Mouse (Mus musculus) G1E (cell line): Measurements from ENCODE around the gene Rbm14. TPM values are rescaled to one million over a fixed set of nuclear protein-coding genes. Genes with fewer than 3 reads are reported as not detected.

ENCODE experiments used
- ATAC-seq: 2 replicates; pipeline ENCODE4 v1.8.0; 2016; ENCODE audit warnings: mild to moderate bottlenecking; ENCODE audit not compliant: insufficient number of reproducible peaks, poor library complexity, low FRiP score, severe bottlenecking; ENCODE audit errors: extremely low read depth
- DNase-seq: peaks from one replicate; pipeline ENCODE4 v3.0.0; 2012; ENCODE audit warnings: low spot score
- H3K27me3 ChIP-seq: 2 replicates; pipeline ENCODE4 v1.6.1; 2012; ENCODE audit warnings: mild to moderate bottlenecking, low read length, inconsistent platforms; ENCODE audit not compliant: insufficient read depth
- H3K36me3 ChIP-seq: replicated peaks from 2 replicates; pipeline ENCODE3; 2012; ENCODE audit warnings: mild to moderate bottlenecking, inconsistent platforms
- H3K4me1 ChIP-seq: 2 replicates; pipeline ENCODE4 v1.6.1; 2012; ENCODE audit warnings: low read depth, low read length, inconsistent platforms, mixed read lengths; ENCODE audit not compliant: insufficient read depth
- H3K4me3 ChIP-seq: 2 replicates; pipeline ENCODE4 v1.5.1; 2012; ENCODE audit warnings: low read depth, mild to moderate bottlenecking, inconsistent platforms, low read length, moderate library complexity, mixed read lengths
- H3K9me3 ChIP-seq: replicated peaks from 2 replicates; pipeline ENCODE4 v1.6.1; 2012; ENCODE audit warnings: inconsistent platforms
- CTCF ChIP-seq: IDR thresholded peaks from 2 replicates; pipeline ENCODE4 v1.5.1; 2012; ENCODE audit warnings: low read depth, low read length, inconsistent platforms, mixed read lengths
- GATA1 ChIP-seq: IDR thresholded peaks from 2 replicates; pipeline ENCODE4 v1.6.1; 2012; ENCODE audit warnings: borderline replicate concordance, low read length, inconsistent platforms, mixed read lengths
- GATA2 ChIP-seq: IDR thresholded peaks from 2 replicates; pipeline ENCODE4 v1.6.1; 2012; ENCODE audit warnings: low read depth, low read length, inconsistent platforms, borderline replicate concordance
- POLR2AphosphoS5 ChIP-seq: IDR thresholded peaks from 2 replicates; pipeline ENCODE4 v1.6.1; 2012; ENCODE audit warnings: low read depth, low read length, inconsistent platforms; ENCODE audit not compliant: insufficient replicate concordance
- TAL1 ChIP-seq: conservative IDR thresholded peaks from 2 replicates; pipeline ENCODE4 v1.6.1; 2012; ENCODE audit warnings: low read depth, low read length, inconsistent platforms, mixed read lengths
- polyA plus RNA-seq: library from polyadenylated mRNA; stranded (reverse); fragments of >175 nt; gene quantifications from 2 replicates; pipeline ENCODE4 v1.2.3, GENCODE M21; 2012
- total RNA-seq, 2 experiments: library from RNA; stranded (forward) in 1 of 2; stranded (reverse) in 1 of 2; fragments of 200-1000 nt in 1 of 2; fragments of >200 nt in 1 of 2; fragmentation: Nextera tagmentation in 1 of 2; gene quantifications; 2 replicates each; pipeline ENCODE4 v1.2.3; 2014 to 2017

Rbm14 gene
- total and polyA plus RNA-seq, 3 experiments = 28.2 to 82.1 (median 55.3) TPM

DNA sequence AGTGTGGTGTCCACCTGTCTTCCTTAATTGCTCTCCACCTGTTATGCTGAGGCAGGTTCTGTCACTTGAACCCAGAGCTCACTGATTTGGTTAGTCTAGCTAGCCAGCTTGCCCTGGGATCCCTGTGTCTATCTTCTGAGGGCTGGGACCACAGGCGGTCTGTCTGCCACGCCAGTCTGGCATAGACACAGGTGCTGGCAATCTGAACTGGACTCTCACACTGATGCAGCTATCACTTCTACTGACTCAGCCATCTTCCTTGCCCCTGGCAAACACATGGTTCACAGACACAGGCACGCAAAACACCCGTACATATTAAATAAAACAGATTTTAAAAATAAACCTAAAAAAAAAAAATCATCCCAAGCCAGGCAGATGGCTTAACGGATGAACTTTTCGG, 25.6 kb upstream of the Rbm14 start:
- no peak for TF ChIP-seq CTCF
- no peak for TF ChIP-seq TAL1
- no peak for TF ChIP-seq GATA1
- no peak for TF ChIP-seq POLR2AphosphoS5
- no peak for TF ChIP-seq GATA2
- H3K36me3 ChIP-seq = peaks cover 51% of the 10 kb centered on the region
- ATAC-seq = no peak
- no peak overlapping the region for H3K4me3 ChIP-seq
- H3K4me1 ChIP-seq = peaks cover 34% of the 10 kb centered on the region
- H3K9me3 ChIP-seq = no peaks in the 10 kb centered on the region
- peaks cover 22% of the 10 kb centered on the region for H3K27me3 ChIP-seq
- no peak for DNase-seq

DNA sequence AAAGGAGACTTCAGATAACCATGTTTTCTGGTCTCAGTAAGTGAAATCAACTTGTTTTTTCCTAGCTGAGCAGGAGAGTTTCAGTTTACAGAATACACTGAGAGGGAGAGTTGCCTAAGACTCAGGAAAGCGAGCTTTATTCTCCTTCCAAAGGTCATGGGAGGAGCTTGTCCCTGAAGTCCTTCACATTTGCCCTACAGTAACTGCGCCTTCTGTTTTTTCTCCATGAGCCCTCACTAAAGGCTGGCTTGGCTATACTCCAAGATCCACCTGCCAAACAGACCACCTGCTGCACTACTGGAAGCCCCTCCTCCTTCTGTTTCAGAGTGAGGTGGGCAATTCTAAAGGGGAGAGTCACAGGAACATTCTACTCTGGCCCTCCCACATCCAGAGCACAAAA, 24.7 kb upstream of the Rbm14 start:
- DNase-seq (no peak), ATAC-seq (no peak)
- TF ChIP-seq TAL1 (no peak), POLR2AphosphoS5 (no peak), GATA1 (no peak), CTCF (no peak), GATA2 (no peak)
- H3K9me3 ChIP-seq = no peaks in the 10 kb centered on the region
- H3K4me3 ChIP-seq = no peak overlapping the region
- peaks cover 13% of the 10 kb centered on the region for H3K27me3 ChIP-seq
- peaks cover 32% of the 10 kb centered on the region for H3K4me1 ChIP-seq
- peaks cover 59% of the 10 kb centered on the region for H3K36me3 ChIP-seq

DNA sequence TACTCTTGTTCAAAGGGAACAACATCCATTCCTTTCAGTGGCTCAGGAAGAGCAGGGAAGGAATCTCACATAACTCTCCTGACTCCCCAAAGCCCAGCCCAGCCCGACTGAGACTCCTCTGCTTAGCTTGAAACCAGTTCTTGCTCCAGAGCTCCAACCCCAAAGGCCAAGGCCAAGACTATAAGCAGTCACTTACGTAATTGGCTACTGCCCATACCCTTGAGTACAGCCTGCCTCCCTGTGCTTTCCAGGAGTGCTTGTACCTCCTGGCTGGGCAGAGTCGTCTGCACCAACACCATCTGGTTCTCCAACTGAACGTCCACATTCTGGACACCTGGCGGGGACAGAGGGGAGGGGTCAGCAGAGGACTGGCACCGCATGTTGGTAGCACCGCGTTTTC, 22.5 kb upstream of the Rbm14 start:
- TF ChIP-seq GATA1 (no peak), CTCF (no peak), POLR2AphosphoS5 (no peak), TAL1 (no peak), GATA2 (no peak)
- Histone ChIP-seq H3K36me3 (peaks cover 80% of the 10 kb centered on the region), H3K4me1 (peaks cover 19% of the 10 kb centered on the region), H3K9me3 (no peaks in the 10 kb centered on the region), H3K4me3 (no peak overlapping the region), H3K27me3 (no peaks in the 10 kb centered on the region)
- DNase-seq (no peak), ATAC-seq (no peak)

DNA sequence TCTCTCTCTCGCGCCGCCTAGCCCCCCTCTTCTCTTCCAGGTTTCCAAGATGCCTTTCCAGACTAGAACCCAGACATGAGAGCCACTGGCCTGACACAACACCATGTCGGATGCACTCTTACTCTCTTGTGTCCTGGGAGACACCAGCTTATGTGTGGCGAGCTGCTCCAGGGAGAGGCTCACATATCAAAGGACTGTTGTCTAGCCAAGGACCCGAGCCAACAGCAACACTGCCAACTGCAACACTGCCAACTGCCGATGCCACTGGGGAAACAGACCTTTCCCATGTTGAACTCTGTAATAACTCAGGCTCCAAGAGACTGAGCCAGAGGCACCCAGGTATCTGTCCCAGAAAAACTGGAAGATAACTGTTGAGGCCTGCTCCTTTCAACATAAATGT, 17.7 kb upstream of the Rbm14 start:
- no peak for DNase-seq
- H3K27me3 ChIP-seq = no peaks in the 10 kb centered on the region
- no peaks in the 10 kb centered on the region for H3K9me3 ChIP-seq
- peaks cover 94% of the 10 kb centered on the region for H3K36me3 ChIP-seq
- H3K4me3 ChIP-seq = no peak overlapping the region
- H3K4me1 ChIP-seq = peaks cover 3% of the 10 kb centered on the region; the same call in 1 of the 2 replicates
- ATAC-seq = no peak
- TF ChIP-seq GATA2 = no peak
- no peak for TF ChIP-seq POLR2AphosphoS5
- TF ChIP-seq GATA1 = no peak
- TF ChIP-seq TAL1 = no peak
- TF ChIP-seq CTCF = no peak

DNA sequence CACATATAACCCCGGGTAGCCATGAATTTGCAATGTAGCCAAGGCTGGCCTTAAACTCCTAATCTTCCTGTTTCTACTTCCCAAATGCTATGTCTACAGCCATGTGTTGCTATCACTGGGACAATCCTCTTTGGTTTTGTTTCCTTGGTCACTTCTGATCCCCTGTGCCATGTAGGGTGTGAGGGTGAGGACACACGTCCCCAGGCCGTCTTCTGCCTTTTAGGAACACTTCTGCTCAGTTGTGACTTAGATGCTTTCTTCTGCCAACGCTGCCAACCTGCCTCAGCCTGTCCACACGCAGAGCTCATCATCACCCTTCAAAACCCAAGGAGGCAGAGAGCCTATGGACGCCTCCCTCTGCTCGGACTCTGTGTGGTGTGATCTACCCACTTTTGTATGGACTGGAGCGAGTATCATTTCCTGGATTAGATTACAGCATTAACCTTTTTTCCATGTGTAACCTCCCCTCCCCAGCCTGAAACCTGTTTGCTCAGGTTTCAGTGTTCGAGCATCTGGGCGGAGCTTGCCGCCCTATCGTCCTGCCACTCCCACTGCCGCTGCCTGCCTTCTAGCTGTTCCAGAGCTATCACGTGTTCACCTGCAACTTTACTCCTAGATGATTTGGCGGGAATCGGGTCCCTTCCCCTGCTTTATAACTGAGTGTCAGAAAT, 17.1 kb upstream of the Rbm14 start:
- no peak for ATAC-seq
- Histone ChIP-seq H3K36me3 (peaks cover 89% of the 10 kb centered on the region), H3K27me3 (no peaks in the 10 kb centered on the region), H3K4me3 (no peak overlapping the region), H3K4me1 (peaks cover 3% of the 10 kb centered on the region; the same call in 1 of the 2 replicates), H3K9me3 (no peaks in the 10 kb centered on the region)
- TF ChIP-seq POLR2AphosphoS5 (no peak), GATA1 (no peak), CTCF (no peak), TAL1 (no peak), GATA2 (no peak)
- no peak for DNase-seq

DNA sequence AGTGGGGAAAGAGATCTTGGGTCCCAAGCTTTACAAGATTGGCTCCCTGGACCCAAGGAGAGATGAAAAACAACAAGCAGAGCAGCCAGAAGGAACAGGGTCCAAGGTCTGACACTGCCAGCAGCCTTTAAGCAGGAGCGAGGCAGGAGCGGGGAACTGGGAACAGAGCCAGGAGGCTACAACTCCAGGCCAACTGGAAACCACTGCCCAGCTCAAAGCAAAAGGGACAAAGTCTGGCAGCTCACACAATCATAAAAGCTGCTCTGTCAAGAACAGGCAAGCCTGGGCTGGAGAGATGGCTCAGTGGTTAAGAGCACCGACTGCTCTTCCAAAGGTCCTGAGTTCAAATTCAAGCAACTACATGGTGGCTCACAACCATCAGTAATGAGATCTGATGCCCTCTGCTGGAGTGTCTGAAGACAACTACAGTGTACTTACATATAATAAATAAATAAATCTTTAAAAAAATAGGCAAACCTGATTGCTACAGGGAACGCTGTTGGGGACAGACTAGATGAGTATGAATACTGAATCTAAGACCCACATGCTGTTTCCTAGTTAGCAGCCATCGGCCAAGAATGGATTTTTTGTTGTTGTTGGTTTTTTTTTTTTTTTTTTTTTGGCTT, 9.4 kb upstream of the Rbm14 start:
- Histone ChIP-seq H3K27me3 (peaks cover 5% of the 10 kb centered on the region), H3K4me3 (no peak overlapping the region), H3K4me1 (no peaks in the 10 kb centered on the region), H3K36me3 (peaks cover 16% of the 10 kb centered on the region), H3K9me3 (no peaks in the 10 kb centered on the region)
- no peak for ATAC-seq
- DNase-seq = no peak
- TF ChIP-seq GATA1 (no peak), GATA2 (no peak), POLR2AphosphoS5 (no peak), CTCF (no peak), TAL1 (no peak)
